Mouse (Mus musculus): ENCODE results near the gene Snx29. TPM values are rescaled to one million over a fixed set of nuclear protein-coding genes. Genes with fewer than 3 reads are reported as not detected.

The Snx29 gene
- total and polyA plus RNA-seq, 3 experiments: 1.2 to 3.2 (median 3.1) TPM

DNA sequence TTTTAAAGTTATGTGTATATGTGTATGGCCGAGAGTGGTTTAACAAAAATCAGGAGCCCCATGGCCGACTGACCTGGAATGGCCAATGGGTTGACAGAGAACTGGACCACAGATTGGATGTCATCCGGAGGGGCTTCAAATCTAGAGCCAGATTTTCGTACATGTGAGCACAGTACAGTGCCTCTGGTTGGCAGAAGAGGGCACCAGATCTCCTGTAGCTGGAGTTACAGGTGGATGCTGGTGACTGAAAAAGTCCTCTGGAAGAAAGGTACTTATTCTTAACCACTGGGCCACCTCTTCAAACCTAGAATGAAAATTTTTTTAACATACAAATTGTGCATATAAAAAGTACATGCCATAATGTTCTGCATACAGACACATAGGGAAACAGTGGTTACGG lies 6.0 kb upstream of the Snx29 start:
- peaks cover 14 to 35% of the 10 kb centered on the region in 2 experiments for H3K4me1 ChIP-seq (ENCODE audit: control insufficient read depth in 1 of 2, insufficient read depth in 2 of 2)
- no peak for DNase-seq (ENCODE audit: extremely low read depth)
- no peaks in the 10 kb centered on the region for H3K36me3 ChIP-seq (replicated peaks in 1 of 2; ENCODE audit: control insufficient read depth in 1 of 2, insufficient read depth in 1 of 2, low read length in 1 of 2)
- H3K9ac ChIP-seq (ENCODE audit: insufficient read depth, low read depth): no peak overlapping the region
- no peaks in the 10 kb centered on the region for H3K9me3 ChIP-seq (replicated peaks; ENCODE audit: low read length)
- no peak overlapping the region for H3K27ac ChIP-seq (ENCODE audit: insufficient read depth, low read depth)
- in situ Hi-C loops (cut with MboI; ENCODE audit: low pct_ligation_motif_present, low pct_unique_long_range_greater_than_20kb, low sequenced_read_pairs) (loop anchor here (5.0 to 10.0 kb wide), 2 partner anchors 96 to 432 kb away; no protein-coding TSS in a partner anchor), dilution Hi-C loops (cut with MboI; ENCODE audit: extremely low pct_ligation_motif_present, extremely low pct_unique_long_range_greater_than_20kb, low sequenced_read_pairs) (no loop called here)
- H3K4me3 ChIP-seq (replicated peaks in 1 of 3; ENCODE audit: low read depth in 2 of 3, low read length in 2 of 3, poor library complexity in 1 of 3): no peak overlapping the region
- H3K79me2 ChIP-seq (replicated peaks; ENCODE audit: control insufficient read depth, extremely low read depth, insufficient read depth, poor library complexity, severe bottlenecking): no peaks in the 10 kb centered on the region
- no peak overlapping the region for H3K4me2 ChIP-seq (ENCODE audit: insufficient read depth, low read depth, poor library complexity, severe bottlenecking)
- H3K27me3 ChIP-seq (replicated peaks): peaks cover 1% of the 10 kb centered on the region
- TF ChIP-seq RAD21 (IDR thresholded peaks at IDR 0.05; ENCODE audit: low read depth, low read length): peak; percentile 71
- peak in 1 of 2 experiments; percentile 70; a peak in 2 of 4 replicates for TF ChIP-seq CTCF (conservative IDR thresholded peaks at IDR 0.05 in 1 of 2, IDR thresholded peaks at IDR 0.05 in 1 of 2; ENCODE audit: low read depth in 2 of 2, low read length in 2 of 2)
- peak; percentile 6; the same call in 1 of the 2 replicates for TF ChIP-seq ZC3H11A (IDR thresholded peaks at IDR 0.05; ENCODE audit: low read depth, low read length)
- TF ChIP-seq SMC3 (IDR thresholded peaks at IDR 0.05; ENCODE audit: low read depth, low read length): peak; percentile 72
- no peak for TF ChIP-seq SIN3A (IDR thresholded peaks at IDR 0.05; ENCODE audit: low read length)
- no peak for TF ChIP-seq NELFE (IDR thresholded peaks at IDR 0.05; ENCODE audit: low read depth, low read length)

DNA sequence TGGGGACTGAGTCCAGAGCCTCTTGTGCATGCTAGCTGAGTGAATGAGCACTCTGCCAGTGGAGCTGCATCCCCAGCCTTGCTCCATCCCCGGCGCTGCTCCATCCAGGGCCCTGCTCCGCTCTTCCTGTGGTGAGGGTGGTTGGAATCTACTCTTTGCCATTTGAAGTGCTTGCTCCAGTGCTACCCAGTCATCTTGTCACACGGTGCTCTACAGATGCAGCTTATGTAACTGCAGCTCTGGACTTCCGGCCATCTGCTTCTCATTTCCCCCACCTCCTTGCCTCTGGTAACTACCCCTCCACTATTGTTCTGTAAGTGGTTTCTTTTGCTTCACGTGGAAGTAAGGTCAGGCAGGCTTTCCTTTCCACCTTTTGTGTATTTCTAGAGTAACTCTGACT lies 5.4 kb upstream of the Snx29 start:
- Histone ChIP-seq H3K9me3 (replicated peaks; ENCODE audit: low read length) (no peaks in the 10 kb centered on the region), H3K79me2 (replicated peaks; ENCODE audit: control insufficient read depth, extremely low read depth, insufficient read depth, poor library complexity, severe bottlenecking) (no peaks in the 10 kb centered on the region), H3K4me2 (ENCODE audit: insufficient read depth, low read depth, poor library complexity, severe bottlenecking) (no peak overlapping the region), H3K4me1 (ENCODE audit: control insufficient read depth in 1 of 2, insufficient read depth in 2 of 2) (peaks cover 14 to 38% of the 10 kb centered on the region in 2 experiments), H3K9ac (ENCODE audit: insufficient read depth, low read depth) (no peak overlapping the region), H3K27me3 (replicated peaks) (peaks cover 1% of the 10 kb centered on the region), H3K36me3 (replicated peaks in 1 of 2; ENCODE audit: control insufficient read depth in 1 of 2, insufficient read depth in 1 of 2, low read length in 1 of 2) (no peaks in the 10 kb centered on the region), H3K4me3 (replicated peaks in 1 of 3; ENCODE audit: low read depth in 2 of 3, low read length in 2 of 3, poor library complexity in 1 of 3) (no peak overlapping the region), H3K27ac (ENCODE audit: insufficient read depth, low read depth) (no peak overlapping the region)
- dilution Hi-C loops (cut with MboI; ENCODE audit: extremely low pct_ligation_motif_present, extremely low pct_unique_long_range_greater_than_20kb, low sequenced_read_pairs) (no loop called here), in situ Hi-C loops (cut with MboI; ENCODE audit: low pct_ligation_motif_present, low pct_unique_long_range_greater_than_20kb, low sequenced_read_pairs) (loop anchor here (5.0 to 10.0 kb wide), 2 partner anchors 95 to 433 kb away; no protein-coding TSS in a partner anchor)
- TF ChIP-seq MAX (IDR thresholded peaks at IDR 0.05; ENCODE audit: low read length) (no peak), MXI1 (IDR thresholded peaks at IDR 0.05; ENCODE audit: low read depth, low read length) (no peak)
- no peak for DNase-seq (ENCODE audit: extremely low read depth)

- H3K9ac ChIP-seq (ENCODE audit: insufficient read depth, low read depth): peak overlapping the region; percentile 68
- no peak for DNase-seq (ENCODE audit: extremely low read depth)
- H3K9me3 ChIP-seq (replicated peaks; ENCODE audit: low read length): no peaks in the 10 kb centered on the region
- in situ Hi-C loops (cut with MboI; ENCODE audit: low pct_ligation_motif_present, low pct_unique_long_range_greater_than_20kb, low sequenced_read_pairs): no loop called here
- peak overlapping the region; percentile 61 to 85 (median 78) for H3K4me3 ChIP-seq (replicated peaks in 1 of 3; ENCODE audit: low read depth in 2 of 3, low read length in 2 of 3, poor library complexity in 1 of 3)
- no peaks in the 10 kb centered on the region for H3K27me3 ChIP-seq (replicated peaks)
- H3K27ac ChIP-seq (ENCODE audit: insufficient read depth, low read depth): no peak overlapping the region
- peak overlapping the region; percentile 87 for H3K4me2 ChIP-seq (ENCODE audit: insufficient read depth, low read depth, poor library complexity, severe bottlenecking)
- no peak for TF ChIP-seq CTCF (conservative IDR thresholded peaks at IDR 0.05 in 1 of 2, IDR thresholded peaks at IDR 0.05 in 1 of 2; ENCODE audit: low read depth in 2 of 2, low read length in 2 of 2)
- no peak for TF ChIP-seq ZNF384 (IDR thresholded peaks at IDR 0.05; ENCODE audit: low read depth, low read length)
- no peak for TF ChIP-seq SIN3A (IDR thresholded peaks at IDR 0.05; ENCODE audit: low read length)
- TF ChIP-seq PAX5 (IDR thresholded peaks at IDR 0.05; ENCODE audit: low read length): no peak
- no peak for TF ChIP-seq NELFE (IDR thresholded peaks at IDR 0.05; ENCODE audit: low read depth, low read length)
- no peak for TF ChIP-seq BHLHE40 (IDR thresholded peaks at IDR 0.05; ENCODE audit: low read depth, low read length)
- no peak for TF ChIP-seq ZMIZ1 (IDR thresholded peaks at IDR 0.05; ENCODE audit: low read depth, low read length)
- TF ChIP-seq CHD2 (IDR thresholded peaks at IDR 0.05; ENCODE audit: low read length): no peak
- no peak for TF ChIP-seq USF1 (IDR thresholded peaks at IDR 0.05; ENCODE audit: low read depth, low read length)
- no peak for TF ChIP-seq JUN (IDR thresholded peaks at IDR 0.05; ENCODE audit: insufficient read depth, low read depth, low read length)
- TF ChIP-seq TBP (conservative IDR thresholded peaks at IDR 0.05; ENCODE audit: low read depth, low read length): no peak
- no peak for TF ChIP-seq ETS1 (conservative IDR thresholded peaks at IDR 0.05; ENCODE audit: low read depth, low read length)
- TF ChIP-seq IRF4 (IDR thresholded peaks at IDR 0.05; ENCODE audit: low read depth, low read length): no peak
- TF ChIP-seq HCFC1 (IDR thresholded peaks at IDR 0.05; ENCODE audit: low read depth, low read length): no peak
- no peak for TF ChIP-seq EP300 (IDR thresholded peaks at IDR 0.05; ENCODE audit: low read length)
- TF ChIP-seq CHD1 (IDR thresholded peaks at IDR 0.05; ENCODE audit: low read depth, low read length): no peak
- no peak for TF ChIP-seq USF2 (conservative IDR thresholded peaks at IDR 0.05; ENCODE audit: low read depth, low read length)
- TF ChIP-seq ELF1 (IDR thresholded peaks at IDR 0.05; ENCODE audit: low read depth, low read length): no peak
- TF ChIP-seq E2F4 (IDR thresholded peaks at IDR 0.05; ENCODE audit: insufficient replicate concordance, low read depth, low read length): no peak
- no peak for TF ChIP-seq MYC (IDR thresholded peaks at IDR 0.05; ENCODE audit: low read depth, low read length)
- dilution Hi-C loops (cut with MboI; ENCODE audit: extremely low pct_ligation_motif_present, extremely low pct_unique_long_range_greater_than_20kb, low sequenced_read_pairs): no loop called here
- H3K4me1 ChIP-seq (ENCODE audit: control insufficient read depth in 1 of 2, insufficient read depth in 2 of 2): peaks cover 3 to 24% of the 10 kb centered on the region in 2 experiments; a peak in 3 of 4 replicates
- no peaks in the 10 kb centered on the region for H3K79me2 ChIP-seq (replicated peaks; ENCODE audit: control insufficient read depth, extremely low read depth, insufficient read depth, poor library complexity, severe bottlenecking)
- H3K36me3 ChIP-seq (replicated peaks in 1 of 2; ENCODE audit: control insufficient read depth in 1 of 2, insufficient read depth in 1 of 2, low read length in 1 of 2): peaks cover 0 to 2% of the 10 kb centered on the region in 2 experiments
Observed at GRCm38 (mm10) chr16:11323324-11324051, 780 bp downstream of the Snx29 start.

All from CH12.LX (cell line).